In genomic region chrX:139870938-139871791, GRCm38 (mm10) we compare ENCODE assay signal across 8 mouse cellular contexts. TPM values are rescaled to one million over a fixed set of nuclear protein-coding genes. Genes with fewer than 3 reads are reported as not detected.
DNase-seq lines count a peak whose midpoint lies in the region; ATAC-seq and TF ChIP-seq lines count a peak whose summit lies in the region.

TSS of gene Morc4 (minus strand) at chrX:139871677.

- no peak for TF ChIP-seq CTCF in lung, postnatal 0 days (IDR thresholded peaks at IDR 0.05)

- TF ChIP-seq EP300 in lung, postnatal 0 days (IDR thresholded peaks at IDR 0.05) = no peak

- peak; percentile 71 for DNase-seq in ZHBTc4 (ENCODE audit: low read depth, low spot score)
- peak; percentile 42 for DNase-seq in cerebellum, adult 8-10 months
- DNase-seq in hindbrain, embryonic 11.5 days (ENCODE audit: low spot score) = peak; percentile 59
- peak; percentile 13 to 18 for DNase-seq in layer of hippocampus, postnatal 25 days (ENCODE audit: extremely low spot score in 1 of 2, low spot score in 1 of 2)
- DNase-seq in lung, postnatal 0 days (ENCODE audit: low spot score) = peak; percentile 83
- peak; percentile 19 for DNase-seq in retina, postnatal 7 days (ENCODE audit: low read depth, low spot score)

- H3K4me2 ChIP-seq in hindbrain, embryonic 11.5 days (replicated peaks; ENCODE audit: low read depth, low read length) = peak within 1 kb of the TSS; percentile 71
- peak within 1 kb of the TSS; percentile 75 for H3K4me2 ChIP-seq in lung, postnatal 0 days (replicated peaks; ENCODE audit: low read depth, low read length)

- peak within 1 kb of the TSS; percentile 53 for H3K9ac ChIP-seq in hindbrain, embryonic 11.5 days (ENCODE audit: low read depth, low read length)
- H3K9ac ChIP-seq in lung, postnatal 0 days (replicated peaks; ENCODE audit: low read depth) = no peak within 1 kb of the TSS

- H3K9me3 ChIP-seq in hindbrain, embryonic 11.5 days (ENCODE audit: control insufficient read depth, low read length) = no peaks in the 10 kb centered on the region
- no peaks in the 10 kb centered on the region for H3K9me3 ChIP-seq in lung, postnatal 0 days (ENCODE audit: low read length)

- no peaks in the 10 kb centered on the region; the same call in 1 of the 2 replicates for H3K27me3 ChIP-seq in hindbrain, embryonic 11.5 days (ENCODE audit: control insufficient read depth, insufficient read depth, low read length)
- H3K27me3 ChIP-seq in lung, postnatal 0 days (replicated peaks; ENCODE audit: insufficient read depth, low read length) = no peaks in the 10 kb centered on the region

- H3K4me3 ChIP-seq in hindbrain, embryonic 11.5 days (ENCODE audit: low read depth, low read length) = peak within 1 kb of the TSS; percentile 57
- peak within 1 kb of the TSS; percentile 60 for H3K4me3 ChIP-seq in lung, postnatal 0 days (ENCODE audit: low read depth, low read length)

- no peaks in the 10 kb centered on the region for H3K36me3 ChIP-seq in hindbrain, embryonic 11.5 days (ENCODE audit: control insufficient read depth, insufficient read depth, low read length)
- H3K36me3 ChIP-seq in lung, postnatal 0 days (ENCODE audit: insufficient read depth, low read length) = no peaks in the 10 kb centered on the region

- no peaks in the 10 kb centered on the region for H3K4me1 ChIP-seq in hindbrain, embryonic 11.5 days (replicated peaks; ENCODE audit: control insufficient read depth, insufficient read depth, low read length)
- H3K4me1 ChIP-seq in lung, postnatal 0 days (ENCODE audit: insufficient read depth, low read depth, low read length) = no peaks in the 10 kb centered on the region

- ATAC-seq in frontal cortex, adult (ENCODE audit: low TSS enrichment) = peak; percentile 90
- ATAC-seq in hindbrain, embryonic 11.5 days (ENCODE audit: low FRiP score) = peak; percentile 94
- peak; percentile 96 for ATAC-seq in lung, postnatal 0 days
- ATAC-seq in inflammation-experienced regulatory T-cells, adult 6 months = no peak

- WGBS in hindbrain, embryonic 11.5 days = 19% methylated on average over 25 of the region's 87 CpGs
- WGBS in lung, postnatal 0 days = 17% methylated on average over 35 of the region's 87 CpGs

- no peak within 1 kb of the TSS for H3K27ac ChIP-seq in hindbrain, embryonic 11.5 days (ENCODE audit: low read depth, low read length)
- no peak within 1 kb of the TSS for H3K27ac ChIP-seq in lung, postnatal 0 days (ENCODE audit: low read length)

RNA-seq across cellular contexts. Expression of gene Morc4, which starts in this region (rescaled TPM):
- 7.5 and 9.4 TPM in 2 replicates for polyA plus RNA-seq in hindbrain, embryonic 11.5 days (2014; fragmentation: Nextera tagmentation; extraction: Ambion mirVana)
- total RNA-seq in layer of hippocampus, postnatal 25 days (2021) = 1 to 10 TPM; 3.8 to 5.8 TPM
- polyA plus RNA-seq in lung, postnatal 0 days (2015; fragmentation: Nextera tagmentation; extraction: Ambion mirVana) = 5.0 and 6.4 TPM in 2 replicates
- not detected for polyA plus RNA-seq in inflammation-experienced regulatory T-cells, adult 6 months (2017; shearing (Covaris generic))

Comparison
In these comparisons a context has a peak if more than half of its experiments do, and no peak if none do; other contexts are left out.
1. DNase-seq: peak in every context shown above with its lines; median percentile 83 in lung, postnatal 0 days; 71 in ZHBTc4; 59 in hindbrain, embryonic 11.5 days; 42 in cerebellum, adult 8-10 months; 19 in retina, postnatal 7 days; 16 in layer of hippocampus, postnatal 25 days.